Mouse (Mus musculus): Measurements from ENCODE around the gene Olfr1507. TPM values are rescaled to one million over a fixed set of nuclear protein-coding genes. Genes with fewer than 3 reads are reported as not detected.

Olfr1507 gene
- total RNA-seq (2014; rRNA removed) (not detected in 2 replicates), polyA plus RNA-seq (2015; fragmentation: Nextera tagmentation; extraction: Ambion mirVana) (not detected in 2 replicates)

DNA sequence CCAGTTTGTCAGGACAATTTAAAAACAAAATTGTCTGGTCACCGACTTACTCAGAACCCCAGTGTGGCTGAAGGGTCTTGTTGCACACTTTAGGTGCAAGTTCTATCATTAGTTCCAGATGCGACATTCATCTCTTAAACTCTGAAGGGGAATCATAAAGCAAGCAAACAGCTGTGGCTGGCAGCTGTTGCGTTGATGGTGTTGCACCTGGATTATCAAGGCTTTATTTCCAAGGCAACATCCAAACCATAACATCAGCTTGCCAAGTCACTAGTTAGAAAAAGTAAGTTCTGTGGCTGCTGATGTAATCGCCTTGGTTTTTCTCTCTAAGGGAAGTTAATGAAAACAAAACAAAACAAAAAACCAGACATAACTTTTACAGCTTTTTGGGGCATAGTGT lies at the start of gene Olfr1507:
Gene Olfr1507, minus strand, starts transcription at position 234 of the 400 bp plus-strand sequence.
- Histone ChIP-seq H3K4me3 (ENCODE audit: low read depth, low read length) (no peak within 1 kb of the TSS), H3K4me1 (ENCODE audit: insufficient read depth) (no peaks in the 10 kb centered on the region), H3K9ac (no peak within 1 kb of the TSS), H3K4me2 (ENCODE audit: low read depth) (no peak within 1 kb of the TSS), H3K27me3 (ENCODE audit: insufficient read depth, low read length) (no peaks in the 10 kb centered on the region), H3K36me3 (ENCODE audit: insufficient read depth) (no peaks in the 10 kb centered on the region), H3K9me3 (ENCODE audit: low read length) (no peaks in the 10 kb centered on the region), H3K27ac (ENCODE audit: low read depth, low read length) (no peak within 1 kb of the TSS)
- ATAC-seq, result no peak
- WGBS, result 86% methylated on average over 4 of the region's 4 CpGs
- DNase-seq, result no peak
- TF ChIP-seq CTCF (IDR thresholded peaks at IDR 0.05; ENCODE audit: low read depth), result no peak

- Histone ChIP-seq H3K27ac (ENCODE audit: low read depth, low read length) (no peak overlapping the region), H3K27me3 (ENCODE audit: insufficient read depth, low read length) (no peaks in the 10 kb centered on the region), H3K36me3 (ENCODE audit: insufficient read depth) (no peaks in the 10 kb centered on the region), H3K9ac (no peak overlapping the region), H3K4me1 (ENCODE audit: insufficient read depth) (no peaks in the 10 kb centered on the region), H3K9me3 (ENCODE audit: low read length) (no peaks in the 10 kb centered on the region), H3K4me2 (ENCODE audit: low read depth) (no peak overlapping the region), H3K4me3 (ENCODE audit: low read depth, low read length) (no peak overlapping the region)
- DNase-seq, result no peak
- 81% methylated on average over 1 of the region's 1 CpGs for WGBS
- TF ChIP-seq CTCF (IDR thresholded peaks at IDR 0.05; ENCODE audit: low read depth), result no peak
- no peak for ATAC-seq
Measured at GRCm38 (mm10) chr14:52533336-52533735, 37.8 kb upstream of the Olfr1507 start.

GRCm38 (mm10) chr14:52524952-52525351 lies 29.4 kb upstream of the Olfr1507 start:
- H3K27me3 ChIP-seq (ENCODE audit: insufficient read depth, low read length), result no peaks in the 10 kb centered on the region
- DNase-seq, result no peak
- no peak overlapping the region for H3K9ac ChIP-seq
- no peak overlapping the region for H3K27ac ChIP-seq (ENCODE audit: low read depth, low read length)
- H3K4me2 ChIP-seq (ENCODE audit: low read depth), result no peak overlapping the region
- H3K4me3 ChIP-seq (ENCODE audit: low read depth, low read length), result no peak overlapping the region
- H3K9me3 ChIP-seq (ENCODE audit: low read length), result no peaks in the 10 kb centered on the region
- TF ChIP-seq CTCF (IDR thresholded peaks at IDR 0.05; ENCODE audit: low read depth), result no peak
- 92% methylated on average over 1 of the region's 1 CpGs for WGBS
- no peaks in the 10 kb centered on the region for H3K4me1 ChIP-seq (ENCODE audit: insufficient read depth)
- H3K36me3 ChIP-seq (ENCODE audit: insufficient read depth), result no peaks in the 10 kb centered on the region
- no peak for ATAC-seq

GRCm38 (mm10) chr14:52467395-52467794 lies 28.2 kb downstream of the Olfr1507 start, which contains the start of gene Olfr1508:
Gene Olfr1508, minus strand, starts transcription at chr14:52467495.
- H3K27ac ChIP-seq (ENCODE audit: low read depth, low read length), result no peak within 1 kb of the TSS
- 74% methylated on average over 2 of the region's 2 CpGs for WGBS
- H3K27me3 ChIP-seq (ENCODE audit: insufficient read depth, low read length), result no peaks in the 10 kb centered on the region
- DNase-seq (no peak), ATAC-seq (no peak)
- no peak within 1 kb of the TSS for H3K4me2 ChIP-seq (ENCODE audit: low read depth)
- no peaks in the 10 kb centered on the region for H3K4me1 ChIP-seq (ENCODE audit: insufficient read depth)
- no peak within 1 kb of the TSS for H3K4me3 ChIP-seq (ENCODE audit: low read depth, low read length)
- H3K36me3 ChIP-seq (ENCODE audit: insufficient read depth), result no peaks in the 10 kb centered on the region
- no peak for TF ChIP-seq CTCF (IDR thresholded peaks at IDR 0.05; ENCODE audit: low read depth)
- H3K9ac ChIP-seq, result no peak within 1 kb of the TSS
- no peaks in the 10 kb centered on the region for H3K9me3 ChIP-seq (ENCODE audit: low read length)

DNA sequence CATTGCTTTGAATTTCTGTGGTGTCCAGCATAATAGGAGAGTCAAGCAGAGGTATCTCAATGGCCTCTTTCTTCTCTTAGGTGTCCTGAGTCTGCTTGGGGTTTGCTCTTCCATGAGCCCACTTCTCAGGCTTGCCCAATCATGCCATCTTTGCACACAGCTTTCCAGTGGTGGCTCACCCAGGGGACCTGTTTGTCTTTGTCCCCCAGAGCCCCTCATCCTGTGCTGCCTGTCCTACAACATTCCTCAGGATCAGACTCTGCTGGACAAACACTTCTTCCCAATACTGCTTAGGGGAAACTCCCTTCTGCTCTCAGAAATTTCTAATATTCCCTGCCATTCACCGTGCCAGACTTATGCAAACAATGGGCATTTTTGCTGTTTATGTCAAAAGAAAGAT lies 29.8 kb downstream of the Olfr1507 start:
- no peak for TF ChIP-seq CTCF (IDR thresholded peaks at IDR 0.05; ENCODE audit: low read depth)
- WGBS, result 76% methylated on average over 1 of the region's 1 CpGs
- no peaks in the 10 kb centered on the region for H3K36me3 ChIP-seq (ENCODE audit: insufficient read depth)
- no peak overlapping the region for H3K27ac ChIP-seq (ENCODE audit: low read depth, low read length)
- no peak overlapping the region for H3K9ac ChIP-seq
- H3K4me3 ChIP-seq (ENCODE audit: low read depth, low read length), result no peak overlapping the region
- no peak for DNase-seq
- H3K4me2 ChIP-seq (ENCODE audit: low read depth), result no peak overlapping the region
- no peaks in the 10 kb centered on the region for H3K27me3 ChIP-seq (ENCODE audit: insufficient read depth, low read length)
- ATAC-seq, result no peak
- no peaks in the 10 kb centered on the region for H3K4me1 ChIP-seq (ENCODE audit: insufficient read depth)
- no peaks in the 10 kb centered on the region for H3K9me3 ChIP-seq (ENCODE audit: low read length)

DNA sequence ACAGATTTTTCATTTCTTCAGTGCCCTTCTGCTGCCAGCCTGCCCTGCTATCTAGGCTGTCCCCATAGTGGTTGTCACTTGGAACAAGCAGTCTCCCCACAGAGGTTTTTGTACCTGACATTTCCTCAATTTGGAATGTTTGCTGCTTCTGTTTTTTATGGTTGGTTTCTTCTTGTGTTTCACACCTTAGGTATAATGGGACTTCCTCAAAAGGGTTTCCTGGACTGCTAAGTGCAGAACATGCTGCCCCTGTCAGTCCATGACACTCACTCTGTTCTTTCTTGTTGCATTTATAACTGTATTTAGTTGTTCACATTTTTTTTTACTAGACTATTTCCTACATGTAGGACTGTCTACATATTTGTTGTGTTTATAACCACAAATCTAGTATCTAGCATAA lies 33.6 kb downstream of the Olfr1507 start:
- Histone ChIP-seq H3K4me3 (ENCODE audit: low read depth, low read length) (no peak overlapping the region), H3K36me3 (ENCODE audit: insufficient read depth) (no peaks in the 10 kb centered on the region), H3K9ac (no peak overlapping the region), H3K27me3 (ENCODE audit: insufficient read depth, low read length) (no peaks in the 10 kb centered on the region), H3K27ac (ENCODE audit: low read depth, low read length) (no peak overlapping the region), H3K9me3 (ENCODE audit: low read length) (no peaks in the 10 kb centered on the region), H3K4me1 (ENCODE audit: insufficient read depth) (no peaks in the 10 kb centered on the region), H3K4me2 (ENCODE audit: low read depth) (no peak overlapping the region)
- ATAC-seq, result no peak
- no peak for DNase-seq
- TF ChIP-seq CTCF (IDR thresholded peaks at IDR 0.05; ENCODE audit: low read depth), result no peak

GRCm38 (mm10) chr14:52451138-52451537 lies 44.4 kb downstream of the Olfr1507 start:
- Histone ChIP-seq H3K27ac (ENCODE audit: low read depth, low read length) (no peak overlapping the region), H3K4me2 (ENCODE audit: low read depth) (no peak overlapping the region), H3K4me1 (ENCODE audit: insufficient read depth) (no peaks in the 10 kb centered on the region), H3K4me3 (ENCODE audit: low read depth, low read length) (no peak overlapping the region), H3K9me3 (ENCODE audit: low read length) (no peaks in the 10 kb centered on the region), H3K36me3 (ENCODE audit: insufficient read depth) (no peaks in the 10 kb centered on the region), H3K9ac (no peak overlapping the region), H3K27me3 (ENCODE audit: insufficient read depth, low read length) (no peaks in the 10 kb centered on the region)
- TF ChIP-seq CTCF (IDR thresholded peaks at IDR 0.05; ENCODE audit: low read depth), result no peak
- DNase-seq (no peak), ATAC-seq (no peak)
- 94% methylated on average over 8 of the region's 8 CpGs for WGBS

DNA sequence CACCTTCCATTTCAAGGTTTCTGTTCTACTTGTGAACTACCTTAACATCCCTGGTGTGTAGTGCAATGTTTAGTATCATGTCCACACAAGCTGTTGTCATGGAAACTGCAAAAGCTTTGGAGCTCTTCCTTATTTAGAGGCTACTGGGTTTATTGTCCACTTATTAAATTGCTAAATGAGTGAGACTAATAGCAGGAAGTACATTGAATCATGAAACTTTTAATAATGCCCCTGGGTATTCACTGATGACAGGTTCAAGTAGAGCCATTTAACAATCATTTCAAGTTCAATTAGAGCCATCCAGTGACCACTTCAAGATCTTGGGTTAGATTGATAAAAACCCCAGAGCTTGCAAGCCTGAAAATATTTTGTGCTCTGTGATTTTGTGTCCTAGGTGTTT lies 52.9 kb downstream of the Olfr1507 start, which contains the start of gene Olfr1509:
Gene Olfr1509, plus strand, starts transcription at position 301 of the 400 bp plus-strand sequence.
- no peak for DNase-seq
- Histone ChIP-seq H3K4me3 (ENCODE audit: low read depth, low read length) (no peak within 1 kb of the TSS), H3K36me3 (ENCODE audit: insufficient read depth) (no peaks in the 10 kb centered on the region), H3K4me2 (ENCODE audit: low read depth) (no peak within 1 kb of the TSS), H3K27me3 (ENCODE audit: insufficient read depth, low read length) (no peaks in the 10 kb centered on the region), H3K9ac (no peak within 1 kb of the TSS), H3K9me3 (ENCODE audit: low read length) (no peaks in the 10 kb centered on the region), H3K4me1 (ENCODE audit: insufficient read depth) (no peaks in the 10 kb centered on the region), H3K27ac (ENCODE audit: low read depth, low read length) (no peak within 1 kb of the TSS)
- no peak for TF ChIP-seq CTCF (IDR thresholded peaks at IDR 0.05; ENCODE audit: low read depth)
- ATAC-seq, result no peak

Other genes with a start within 250 kb of the Olfr1507 start
- 88.3 and 93.8 TPM in 2 replicates for gene Chd8, start 238.0 kb downstream of the Olfr1507 start, total RNA-seq (2014; rRNA removed)
- 19.2 and 26.7 TPM in 2 replicates for gene Chd8, start 238.0 kb downstream of the Olfr1507 start, polyA plus RNA-seq (2015; fragmentation: Nextera tagmentation; extraction: Ambion mirVana)
- 54.2 and 56.6 TPM in 2 replicates for gene Tox4, start 216.6 kb downstream of the Olfr1507 start, total RNA-seq (2014; rRNA removed)
- gene Tox4, start 216.6 kb downstream of the Olfr1507 start, polyA plus RNA-seq (2015; fragmentation: Nextera tagmentation; extraction: Ambion mirVana), result 46.0 and 48.7 TPM in 2 replicates
- gene Rab2b, start 216.2 kb downstream of the Olfr1507 start, total RNA-seq (2014; rRNA removed), result 43.3 and 55.0 TPM in 2 replicates
- gene Rab2b, start 216.2 kb downstream of the Olfr1507 start, polyA plus RNA-seq (2015; fragmentation: Nextera tagmentation; extraction: Ambion mirVana), result 36.5 and 46.2 TPM in 2 replicates
- 22.7 and 25.6 TPM in 2 replicates for gene Mettl3, start 190.6 kb downstream of the Olfr1507 start, total RNA-seq (2014; rRNA removed)
- 16.9 and 24.0 TPM in 2 replicates for gene Mettl3, start 190.6 kb downstream of the Olfr1507 start, polyA plus RNA-seq (2015; fragmentation: Nextera tagmentation; extraction: Ambion mirVana)
- 51.2 and 71.7 TPM in 2 replicates for gene Sall2, start 167.0 kb downstream of the Olfr1507 start, total RNA-seq (2014; rRNA removed)
- 23.0 and 29.2 TPM in 2 replicates for gene Sall2, start 167.0 kb downstream of the Olfr1507 start, polyA plus RNA-seq (2015; fragmentation: Nextera tagmentation; extraction: Ambion mirVana)
- not detected in 2 replicates for gene Olfr1513, start 139.3 kb downstream of the Olfr1507 start, total RNA-seq (2014; rRNA removed)
- gene Olfr1513, start 139.3 kb downstream of the Olfr1507 start, polyA plus RNA-seq (2015; fragmentation: Nextera tagmentation; extraction: Ambion mirVana), result not detected in 2 replicates
- gene Olfr1512, start 116.6 kb downstream of the Olfr1507 start, total RNA-seq (2014; rRNA removed), result not detected in 2 replicates
- gene Olfr1512, start 116.6 kb downstream of the Olfr1507 start, polyA plus RNA-seq (2015; fragmentation: Nextera tagmentation; extraction: Ambion mirVana), result not detected in 2 replicates
- gene Olfr1511, start 98.4 kb downstream of the Olfr1507 start, total RNA-seq (2014; rRNA removed), result not detected in 2 replicates
- not detected in 2 replicates for gene Olfr1511, start 98.4 kb downstream of the Olfr1507 start, polyA plus RNA-seq (2015; fragmentation: Nextera tagmentation; extraction: Ambion mirVana)
- not detected in 2 replicates for gene Olfr1510, start 81.4 kb downstream of the Olfr1507 start, total RNA-seq (2014; rRNA removed)
- gene Olfr1510, start 81.4 kb downstream of the Olfr1507 start, polyA plus RNA-seq (2015; fragmentation: Nextera tagmentation; extraction: Ambion mirVana), result not detected in 2 replicates
- not detected in 2 replicates for gene Olfr1509, start 52.8 kb downstream of the Olfr1507 start, total RNA-seq (2014; rRNA removed)
- not detected in 2 replicates for gene Olfr1509, start 52.8 kb downstream of the Olfr1507 start, polyA plus RNA-seq (2015; fragmentation: Nextera tagmentation; extraction: Ambion mirVana)
- not detected in 2 replicates for gene Olfr1508, start 28.3 kb downstream of the Olfr1507 start, total RNA-seq (2014; rRNA removed)
- not detected in 2 replicates for gene Olfr1508, start 28.3 kb downstream of the Olfr1507 start, polyA plus RNA-seq (2015; fragmentation: Nextera tagmentation; extraction: Ambion mirVana)